In the genomic region with DNA sequence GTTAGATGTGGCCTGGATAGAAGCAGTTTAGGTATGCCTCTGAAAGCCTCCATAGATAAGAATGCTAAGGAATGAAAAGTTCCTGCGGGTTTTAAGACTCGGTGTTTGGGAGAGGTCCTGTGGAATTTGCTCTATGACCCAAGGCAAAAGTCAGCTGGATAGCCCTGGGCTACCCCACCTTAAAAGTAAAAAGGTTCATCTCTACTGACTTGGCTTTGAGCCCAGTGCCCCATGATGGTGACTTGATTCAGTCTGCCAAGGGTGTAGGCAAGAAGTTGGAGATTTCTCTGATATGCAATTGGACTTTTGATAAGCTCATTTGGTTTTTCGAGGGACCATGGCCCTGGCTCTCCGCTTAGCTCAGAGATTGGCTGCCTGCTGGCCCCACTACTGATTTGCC, we compare ENCODE assay signal across 20 mouse cellular contexts.
"Had no signal": no experiment of that assay in that cellular context is flagged by ENCODE, and none has a peak within 500 bp of the region (broad histone marks: within the 10 kb centered on the region; RNA-seq: fewer than 3 reads in every experiment).

No protein-coding gene starts in this region.

- H3K9ac ChIP-seq: limb, embryonic 12.5 days; limb, embryonic 15.5 days; liver, embryonic 14.5 days; liver, postnatal 0 days; lung, embryonic 14.5 days; midbrain, embryonic 12.5 days; neural tube, embryonic 13.5 days; stomach, embryonic 15.5 days had no signal

- H3K4me2 ChIP-seq: limb, embryonic 12.5 days; limb, embryonic 15.5 days; liver, embryonic 11.5 days; lung, embryonic 14.5 days; midbrain, embryonic 12.5 days; neural tube, embryonic 13.5 days; stomach, embryonic 15.5 days had no signal

- H3K4me3 ChIP-seq: limb, embryonic 12.5 days; limb, embryonic 15.5 days; midbrain, embryonic 12.5 days; myocyte; neural tube, embryonic 13.5 days; stomach, embryonic 15.5 days had no signal

- H3K27ac ChIP-seq: limb, embryonic 12.5 days; limb, embryonic 15.5 days; liver, embryonic 14.5 days; macrophage; midbrain, embryonic 12.5 days; neural tube, embryonic 13.5 days; stomach, embryonic 15.5 days had no signal

- ATAC-seq: inflammation-experienced regulatory T-cells, adult 6 months; intestine, embryonic 16.5 days; liver, postnatal 0 days; lung, postnatal 0 days; midbrain, embryonic 16.5 days had no signal

- H3K9me3 ChIP-seq: limb, embryonic 12.5 days; limb, embryonic 15.5 days; midbrain, embryonic 12.5 days; neural tube, embryonic 13.5 days; stomach, embryonic 15.5 days had no signal

- H3K36me3 ChIP-seq: limb, embryonic 12.5 days; limb, embryonic 15.5 days; midbrain, embryonic 12.5 days; neural tube, embryonic 13.5 days; stomach, embryonic 15.5 days had no signal

- H3K4me1 ChIP-seq: limb, embryonic 12.5 days; limb, embryonic 15.5 days; midbrain, embryonic 12.5 days; neural tube, embryonic 13.5 days; stomach, embryonic 15.5 days had no signal

- DNase-seq: left cerebral cortex, postnatal 4 days; liver, postnatal 0 days; lung, embryonic 14.5 days; retina, postnatal 1 day; right cerebral cortex, postnatal 25 days; spleen, adult 18-20 months; thymus, postnatal 25 days had no signal

- H3K27me3 ChIP-seq: limb, embryonic 12.5 days; limb, embryonic 15.5 days; midbrain, embryonic 12.5 days; neural tube, embryonic 13.5 days; stomach, embryonic 15.5 days had no signal
